Mouse (Mus musculus) midbrain, embryonic 16.5 days (tissue): ENCODE data around the gene Brd3os. TPM values are rescaled to one million over a fixed set of nuclear protein-coding genes. Genes with fewer than 3 reads are reported as not detected.

ENCODE experiments used
- ATAC-seq: fragments of 200-750 bp; cut with Nextera tagmentation; 2 replicates; pipeline ENCODE4 v1.8.0; 2017; ENCODE audit warnings: moderate TSS enrichment
- H3K27ac ChIP-seq: fragments of 300-500 bp; sonication (generic); 2 replicates; pipeline ENCODE4 v1.5.1; 2014; ENCODE audit warnings: mild to moderate bottlenecking, low read length, mixed read lengths
- H3K27me3 ChIP-seq: fragments of 300-500 bp; sonication (generic); 2 replicates; pipeline ENCODE4 v1.6.1; 2014; ENCODE audit warnings: low read depth, low read length, mixed read lengths; ENCODE audit not compliant: control insufficient read depth, insufficient read depth
- H3K36me3 ChIP-seq: fragments of 300-500 bp; sonication (generic); 2 replicates; pipeline ENCODE4 v1.6.1; 2014; ENCODE audit warnings: mild to moderate bottlenecking, low read length, moderate library complexity, mixed read lengths; ENCODE audit not compliant: control insufficient read depth, insufficient read depth
- H3K4me1 ChIP-seq: fragments of 300-500 bp; sonication (generic); 2 replicates; pipeline ENCODE4 v1.6.1; 2014; ENCODE audit warnings: mild to moderate bottlenecking, low read length, mixed read lengths; ENCODE audit not compliant: control insufficient read depth, insufficient read depth
- H3K4me2 ChIP-seq: fragments of 300-500 bp; sonication (generic); 2 replicates; pipeline ENCODE4 v1.6.1; 2014; ENCODE audit warnings: mild to moderate bottlenecking, low read length, mixed read lengths
- H3K4me3 ChIP-seq: fragments of 300-500 bp; sonication (generic); 2 replicates; pipeline ENCODE4 v1.5.1; 2014; ENCODE audit warnings: low read depth, mild to moderate bottlenecking, low read length, moderate library complexity, mixed read lengths
- H3K9ac ChIP-seq: fragments of 300-500 bp; sonication (generic); 2 replicates; pipeline ENCODE4 v1.6.1; 2014; ENCODE audit warnings: low read depth, low read length, mixed read lengths
- H3K9me3 ChIP-seq: fragments of 300-500 bp; sonication (generic); replicated peaks from 2 replicates; pipeline ENCODE4 v1.6.1; 2014; ENCODE audit warnings: mild to moderate bottlenecking, low read length, mixed read lengths; ENCODE audit not compliant: control insufficient read depth, poor library complexity, severe bottlenecking
- WGBS: fragments of 180-500 bp; shearing (Covaris S2); extraction: QIAGEN DNeasy Blood & Tissue Kit; methylation state at CpG from one replicate; pipeline ENCODE4 v1.1.7; 2014; 5-methylcytosine and 5-hydroxymethylcytosine counted together
- polyA plus RNA-seq: library from polyadenylated mRNA; unstranded; fragments of >200 nt; fragmentation: Nextera tagmentation; extraction: Ambion mirVana; gene quantifications from 2 replicates; pipeline ENCODE4 v1.2.1, GENCODE M21; 2015

Gene Brd3os
- polyA plus RNA-seq, 1 experiment from 2014 or later, result 43.0 TPM

GRCm38 (mm10) chr2:27408194-27408593, 33.9 kb upstream of the Brd3os start:
- ATAC-seq, result no peak
- Histone ChIP-seq H3K27ac (no peak overlapping the region), H3K9me3 (no peaks in the 10 kb centered on the region), H3K36me3 (no peaks in the 10 kb centered on the region), H3K27me3 (no peaks in the 10 kb centered on the region), H3K9ac (no peak overlapping the region), H3K4me3 (no peak overlapping the region), H3K4me1 (peaks cover 20% of the 10 kb centered on the region), H3K4me2 (no peak overlapping the region)
- WGBS, result 80% methylated on average over 3 of the region's 3 CpGs

GRCm38 (mm10) chr2:27410518-27411140, 31.5 kb upstream of the Brd3os start:
- 92% methylated on average over 6 of the region's 6 CpGs for WGBS
- Histone ChIP-seq H3K27ac (no peak overlapping the region), H3K4me1 (peaks cover 39% of the 10 kb centered on the region)

GRCm38 (mm10) chr2:27411688-27412174, 30.4 kb upstream of the Brd3os start:
- Histone ChIP-seq H3K9me3 (no peaks in the 10 kb centered on the region), H3K4me3 (no peak overlapping the region), H3K27ac (peak overlapping the region; percentile 48), H3K36me3 (no peaks in the 10 kb centered on the region), H3K27me3 (no peaks in the 10 kb centered on the region), H3K4me1 (peaks cover 39% of the 10 kb centered on the region), H3K4me2 (no peak overlapping the region), H3K9ac (no peak overlapping the region)
- ATAC-seq, result no peak
- 16% methylated on average over 8 of the region's 8 CpGs for WGBS

More at GRCm38 (mm10) chr2:27410518-27411140, 31.5 kb upstream of the Brd3os start:
- Histone ChIP-seq H3K27me3 (no peaks in the 10 kb centered on the region), H3K4me3 (no peak overlapping the region), H3K4me2 (no peak overlapping the region), H3K9ac (no peak overlapping the region), H3K36me3 (no peaks in the 10 kb centered on the region), H3K9me3 (no peaks in the 10 kb centered on the region)
- no peak for ATAC-seq

- H3K4me2 ChIP-seq, result no peak overlapping the region
- ATAC-seq, result 0 out of 2 replicates have a peak, but pooled peaks have one; percentile 6
- peaks cover 39% of the 10 kb centered on the region for H3K4me1 ChIP-seq
- no peaks in the 10 kb centered on the region for H3K9me3 ChIP-seq
- H3K27ac ChIP-seq, result peak overlapping the region; percentile 44
- H3K9ac ChIP-seq, result no peak overlapping the region
- no peaks in the 10 kb centered on the region for H3K27me3 ChIP-seq
- H3K4me3 ChIP-seq, result no peak overlapping the region
- no peaks in the 10 kb centered on the region for H3K36me3 ChIP-seq
- 10% methylated on average over 7 of the region's 7 CpGs for WGBS
Observed at GRCm38 (mm10) chr2:27412245-27412800, 29.8 kb upstream of the Brd3os start.

GRCm38 (mm10) chr2:27413582-27413935, 28.6 kb upstream of the Brd3os start:
- no peak for ATAC-seq
- WGBS, result 6% methylated on average over 2 of the region's 2 CpGs
- Histone ChIP-seq H3K9ac (no peak overlapping the region), H3K4me3 (no peak overlapping the region), H3K36me3 (no peaks in the 10 kb centered on the region), H3K27me3 (no peaks in the 10 kb centered on the region), H3K4me1 (peaks cover 40% of the 10 kb centered on the region), H3K4me2 (no peak overlapping the region), H3K27ac (peak overlapping the region; percentile 45; the same call in 1 of the 2 replicates), H3K9me3 (no peaks in the 10 kb centered on the region)

DNA sequence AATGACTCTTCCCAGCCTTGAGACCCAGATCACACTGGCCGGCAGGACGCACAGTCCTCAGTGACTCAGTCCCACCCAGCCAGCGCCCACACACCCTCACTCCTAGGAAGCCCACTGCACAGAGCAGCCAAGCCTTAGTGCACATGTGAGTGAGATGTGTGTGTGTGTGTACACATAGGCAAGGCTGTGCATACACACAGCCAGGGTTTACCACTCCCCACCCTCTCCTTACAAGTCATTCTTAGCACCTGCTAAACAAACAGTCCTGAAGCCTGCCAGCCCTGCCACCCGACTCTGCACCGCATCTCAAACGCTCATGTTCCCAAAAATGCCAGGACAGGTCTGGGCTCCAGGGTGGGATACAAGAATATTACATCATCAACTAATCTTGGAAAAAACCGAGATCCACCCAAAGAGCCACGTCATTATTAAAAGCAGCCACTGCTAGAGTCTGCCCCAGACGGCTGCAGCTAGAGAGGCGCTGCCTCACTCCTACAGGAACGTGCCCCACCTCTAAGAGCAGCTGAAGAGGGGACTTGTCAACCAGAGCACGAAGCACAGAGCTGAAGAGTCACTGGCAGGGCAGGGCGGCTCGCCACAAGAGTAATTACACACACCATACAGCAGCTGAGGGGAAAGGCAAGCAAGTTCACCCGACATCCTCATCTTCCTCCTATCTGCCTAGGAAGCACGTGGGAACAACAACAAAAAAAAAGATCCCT, 28.0 kb upstream of the Brd3os start:
- ATAC-seq, result peak; percentile 63
- Histone ChIP-seq H3K4me3 (no peak overlapping the region), H3K9me3 (no peaks in the 10 kb centered on the region), H3K27me3 (no peaks in the 10 kb centered on the region), H3K36me3 (no peaks in the 10 kb centered on the region), H3K9ac (peak overlapping the region; percentile 31; the same call in 1 of the 2 replicates), H3K27ac (peak overlapping the region; percentile 45; the same call in 1 of the 2 replicates), H3K4me2 (peak overlapping the region; percentile 25), H3K4me1 (peaks cover 42% of the 10 kb centered on the region)
- WGBS, result 13% methylated on average over 16 of the region's 16 CpGs

DNA sequence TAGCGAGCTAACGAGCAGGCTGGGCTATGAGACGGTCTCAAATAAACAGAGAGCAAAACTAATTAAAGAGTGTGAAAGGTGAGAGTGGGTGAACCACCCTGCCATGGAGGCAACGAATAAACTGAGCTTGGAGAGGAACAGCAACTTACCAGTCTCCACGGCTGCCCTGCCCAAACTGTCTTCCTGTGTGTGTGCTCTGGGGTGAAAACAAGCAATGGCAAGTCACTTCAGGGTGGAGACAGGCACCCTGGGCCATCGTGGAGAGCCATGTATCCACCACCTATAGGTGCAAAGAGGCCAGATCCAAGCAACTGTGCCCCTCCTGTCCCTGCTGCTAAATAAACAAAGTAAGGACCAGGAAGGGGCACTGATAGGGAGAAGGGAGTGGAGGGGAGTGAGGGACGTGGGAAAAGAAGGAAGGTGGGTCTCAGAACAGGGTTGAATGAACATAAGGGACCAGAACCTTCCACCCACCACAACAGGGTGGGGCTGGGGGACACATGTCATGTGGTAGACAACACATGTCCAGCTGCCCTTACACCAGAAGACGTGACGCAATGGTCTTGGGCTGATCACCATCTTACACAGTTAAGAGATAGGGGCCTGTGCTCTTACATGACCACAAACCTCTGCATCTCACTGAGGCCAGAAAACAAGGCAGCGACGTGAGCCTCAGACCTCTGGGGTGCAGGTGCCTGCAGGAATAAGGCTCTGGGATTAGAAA, 26.9 kb upstream of the Brd3os start:
- Histone ChIP-seq H3K4me2 (no peak overlapping the region), H3K36me3 (no peaks in the 10 kb centered on the region), H3K4me1 (peaks cover 42% of the 10 kb centered on the region), H3K9ac (no peak overlapping the region; the same call in 1 of the 2 replicates), H3K9me3 (no peaks in the 10 kb centered on the region), H3K4me3 (no peak overlapping the region), H3K27me3 (no peaks in the 10 kb centered on the region), H3K27ac (no peak overlapping the region)
- WGBS, result 71% methylated on average over 11 of the region's 11 CpGs
- ATAC-seq, result no peak

- ATAC-seq, result no peak
- Histone ChIP-seq H3K9me3 (no peaks in the 10 kb centered on the region), H3K4me3 (no peak overlapping the region), H3K9ac (no peak overlapping the region), H3K36me3 (no peaks in the 10 kb centered on the region), H3K27ac (no peak overlapping the region), H3K4me2 (no peak overlapping the region), H3K27me3 (no peaks in the 10 kb centered on the region), H3K4me1 (peaks cover 46% of the 10 kb centered on the region)
- WGBS, result 54% methylated on average over 3 of the region's 3 CpGs
Observed at GRCm38 (mm10) chr2:27416425-27416824, 25.7 kb upstream of the Brd3os start.
